Mouse (Mus musculus): ENCODE data around the gene Adarb2. TPM values are rescaled to one million over a fixed set of nuclear protein-coding genes. Genes with fewer than 3 reads are reported as not detected.

The Adarb2 gene
- polyA plus RNA-seq, 1 experiment, result not detected

- Histone ChIP-seq H3K4me1 (ENCODE audit: control insufficient read depth, insufficient read depth, low read length) (no peaks in the 10 kb centered on the region), H3K27ac (ENCODE audit: control insufficient read depth, insufficient read depth, low read depth, low read length) (no peak overlapping the region), H3K4me3 (ENCODE audit: control insufficient read depth, low read depth, low read length) (no peak overlapping the region), H3K27me3 (ENCODE audit: control insufficient read depth, insufficient read depth, low read length) (no peaks in the 10 kb centered on the region), H3K36me3 (ENCODE audit: control insufficient read depth, insufficient read depth, low read length) (no peaks in the 10 kb centered on the region)
- TF ChIP-seq CTCF (IDR thresholded peaks at IDR 0.05; ENCODE audit: control insufficient read depth, insufficient read depth, insufficient replicate concordance, low read depth, low read length) (no peak), POLR2A (IDR thresholded peaks at IDR 0.05; ENCODE audit: control insufficient read depth, low read depth, low read length) (no peak)
These were observed 534.6 kb downstream of the Adarb2 start for GRCm38 (mm10) chr13:8737139-8737865.

GRCm38 (mm10) chr13:8742792-8743191 is 540.1 kb downstream of the Adarb2 start:
- TF ChIP-seq CTCF (IDR thresholded peaks at IDR 0.05; ENCODE audit: control insufficient read depth, insufficient read depth, insufficient replicate concordance, low read depth, low read length) (no peak), POLR2A (IDR thresholded peaks at IDR 0.05; ENCODE audit: control insufficient read depth, low read depth, low read length) (no peak)
- Histone ChIP-seq H3K4me3 (ENCODE audit: control insufficient read depth, low read depth, low read length) (no peak overlapping the region), H3K36me3 (ENCODE audit: control insufficient read depth, insufficient read depth, low read length) (no peaks in the 10 kb centered on the region), H3K27ac (ENCODE audit: control insufficient read depth, insufficient read depth, low read depth, low read length) (no peak overlapping the region), H3K27me3 (ENCODE audit: control insufficient read depth, insufficient read depth, low read length) (no peaks in the 10 kb centered on the region), H3K4me1 (ENCODE audit: control insufficient read depth, insufficient read depth, low read length) (no peaks in the 10 kb centered on the region)

- Histone ChIP-seq H3K4me1 (ENCODE audit: control insufficient read depth, insufficient read depth, low read length) (no peaks in the 10 kb centered on the region), H3K27me3 (ENCODE audit: control insufficient read depth, insufficient read depth, low read length) (no peaks in the 10 kb centered on the region), H3K4me3 (ENCODE audit: control insufficient read depth, low read depth, low read length) (no peak overlapping the region), H3K27ac (ENCODE audit: control insufficient read depth, insufficient read depth, low read depth, low read length) (no peak overlapping the region), H3K36me3 (ENCODE audit: control insufficient read depth, insufficient read depth, low read length) (no peaks in the 10 kb centered on the region)
- no peak for TF ChIP-seq POLR2A (IDR thresholded peaks at IDR 0.05; ENCODE audit: control insufficient read depth, low read depth, low read length)
- TF ChIP-seq CTCF (IDR thresholded peaks at IDR 0.05; ENCODE audit: control insufficient read depth, insufficient read depth, insufficient replicate concordance, low read depth, low read length), result no peak
These were observed 541.9 kb downstream of the Adarb2 start for GRCm38 (mm10) chr13:8744565-8744964.

- Histone ChIP-seq H3K27me3 (ENCODE audit: control insufficient read depth, insufficient read depth, low read length) (no peaks in the 10 kb centered on the region), H3K4me1 (ENCODE audit: control insufficient read depth, insufficient read depth, low read length) (no peaks in the 10 kb centered on the region), H3K4me3 (ENCODE audit: control insufficient read depth, low read depth, low read length) (no peak overlapping the region), H3K27ac (ENCODE audit: control insufficient read depth, insufficient read depth, low read depth, low read length) (no peak overlapping the region), H3K36me3 (ENCODE audit: control insufficient read depth, insufficient read depth, low read length) (no peaks in the 10 kb centered on the region)
- no peak for TF ChIP-seq CTCF (IDR thresholded peaks at IDR 0.05; ENCODE audit: control insufficient read depth, insufficient read depth, insufficient replicate concordance, low read depth, low read length)
- TF ChIP-seq POLR2A (IDR thresholded peaks at IDR 0.05; ENCODE audit: control insufficient read depth, low read depth, low read length), result no peak
These were observed 542.9 kb downstream of the Adarb2 start for GRCm38 (mm10) chr13:8745596-8745995.

- no peak for TF ChIP-seq CTCF (IDR thresholded peaks at IDR 0.05; ENCODE audit: control insufficient read depth, insufficient read depth, insufficient replicate concordance, low read depth, low read length)
- no peak for TF ChIP-seq POLR2A (IDR thresholded peaks at IDR 0.05; ENCODE audit: control insufficient read depth, low read depth, low read length)
- no peaks in the 10 kb centered on the region for H3K36me3 ChIP-seq (ENCODE audit: control insufficient read depth, insufficient read depth, low read length)
- no peaks in the 10 kb centered on the region for H3K27me3 ChIP-seq (ENCODE audit: control insufficient read depth, insufficient read depth, low read length)
- no peak overlapping the region for H3K4me3 ChIP-seq (ENCODE audit: control insufficient read depth, low read depth, low read length)
- H3K27ac ChIP-seq (ENCODE audit: control insufficient read depth, insufficient read depth, low read depth, low read length), result no peak overlapping the region
- H3K4me1 ChIP-seq (ENCODE audit: control insufficient read depth, insufficient read depth, low read length), result no peaks in the 10 kb centered on the region
These were observed 546.8 kb downstream of the Adarb2 start for GRCm38 (mm10) chr13:8749451-8749850.

GRCm38 (mm10) chr13:8760940-8761339 is 558.3 kb downstream of the Adarb2 start:
- H3K4me3 ChIP-seq (ENCODE audit: control insufficient read depth, low read depth, low read length), result no peak overlapping the region
- no peak overlapping the region for H3K27ac ChIP-seq (ENCODE audit: control insufficient read depth, insufficient read depth, low read depth, low read length)
- no peaks in the 10 kb centered on the region for H3K36me3 ChIP-seq (ENCODE audit: control insufficient read depth, insufficient read depth, low read length)
- H3K27me3 ChIP-seq (ENCODE audit: control insufficient read depth, insufficient read depth, low read length), result no peaks in the 10 kb centered on the region
- TF ChIP-seq CTCF (IDR thresholded peaks at IDR 0.05; ENCODE audit: control insufficient read depth, insufficient read depth, insufficient replicate concordance, low read depth, low read length) (no peak), POLR2A (IDR thresholded peaks at IDR 0.05; ENCODE audit: control insufficient read depth, low read depth, low read length) (no peak)
- no peaks in the 10 kb centered on the region for H3K4me1 ChIP-seq (ENCODE audit: control insufficient read depth, insufficient read depth, low read length)

- H3K27me3 ChIP-seq (ENCODE audit: control insufficient read depth, insufficient read depth, low read length), result no peaks in the 10 kb centered on the region
- TF ChIP-seq CTCF (IDR thresholded peaks at IDR 0.05; ENCODE audit: control insufficient read depth, insufficient read depth, insufficient replicate concordance, low read depth, low read length) (no peak), POLR2A (IDR thresholded peaks at IDR 0.05; ENCODE audit: control insufficient read depth, low read depth, low read length) (no peak)
- no peak overlapping the region for H3K27ac ChIP-seq (ENCODE audit: control insufficient read depth, insufficient read depth, low read depth, low read length)
- H3K4me3 ChIP-seq (ENCODE audit: control insufficient read depth, low read depth, low read length), result no peak overlapping the region
- H3K4me1 ChIP-seq (ENCODE audit: control insufficient read depth, insufficient read depth, low read length), result no peaks in the 10 kb centered on the region
- no peaks in the 10 kb centered on the region for H3K36me3 ChIP-seq (ENCODE audit: control insufficient read depth, insufficient read depth, low read length)
These were observed 567.1 kb downstream of the Adarb2 start for GRCm38 (mm10) chr13:8769654-8770227.
